Mouse (Mus musculus) limb, embryonic 15.5 days (tissue): ENCODE measurements at regions not wholly inside any gene's neighbourhood (a gene's known extent, or its start where the extent isn't known, plus 50 kb on each side); places are given as distances from the start of the nearest gene placed in this dataset.

ENCODE experiments used
- ATAC-seq: fragments of 200-750 bp; cut with Nextera tagmentation; 2 replicates; pipeline ENCODE4 v1.8.0; 2017; ENCODE audit warnings: low read depth, moderate TSS enrichment; ENCODE audit not compliant: insufficient number of reproducible peaks, low FRiP score, low TSS enrichment
- H3K27ac ChIP-seq: fragments of 300-500 bp; sonication (generic); 2 replicates; pipeline ENCODE4 v1.5.1; 2015; ENCODE audit warnings: moderate library complexity, mild to moderate bottlenecking, inconsistent platforms
- H3K27me3 ChIP-seq: fragments of 300-500 bp; sonication (generic); 2 replicates; pipeline ENCODE4 v1.6.1; 2015; ENCODE audit warnings: inconsistent platforms
- H3K36me3 ChIP-seq: fragments of 300-500 bp; sonication (generic); 2 replicates; pipeline ENCODE4 v1.6.1; 2015; ENCODE audit warnings: inconsistent platforms
- H3K4me1 ChIP-seq: fragments of 300-500 bp; sonication (generic); 2 replicates; pipeline ENCODE4 v1.6.1; 2015; ENCODE audit warnings: inconsistent platforms
- H3K4me2 ChIP-seq: fragments of 300-500 bp; sonication (generic); 2 replicates; pipeline ENCODE4 v1.6.1; 2015; ENCODE audit warnings: mild to moderate bottlenecking, inconsistent platforms
- H3K4me3 ChIP-seq: fragments of 300-500 bp; sonication (generic); 2 replicates; pipeline ENCODE4 v1.5.1; 2015; ENCODE audit warnings: mild to moderate bottlenecking, inconsistent platforms
- H3K9ac ChIP-seq: fragments of 300-500 bp; sonication (generic); 2 replicates; pipeline ENCODE4 v1.6.1; 2015; ENCODE audit warnings: inconsistent platforms
- H3K9me3 ChIP-seq: fragments of 300-500 bp; sonication (generic); 2 replicates; pipeline ENCODE4 v1.6.1; 2016; ENCODE audit warnings: inconsistent platforms
- WGBS: fragments of 180-500 bp; shearing (Covaris S2); methylation state at CpG from one replicate; pipeline ENCODE4 v1.1.7; 2015; 5-methylcytosine and 5-hydroxymethylcytosine counted together

GRCm38 (mm10) chr6:89215021-89215420 lies 147.4 kb downstream of the Plxna1 start:
- Histone ChIP-seq H3K4me3 (no peak overlapping the region), H3K36me3 (no peaks in the 10 kb centered on the region), H3K9ac (no peak overlapping the region), H3K4me1 (no peaks in the 10 kb centered on the region), H3K9me3 (no peaks in the 10 kb centered on the region), H3K4me2 (no peak overlapping the region), H3K27me3 (no peaks in the 10 kb centered on the region), H3K27ac (no peak overlapping the region)
- 66% methylated on average over 3 of the region's 3 CpGs for WGBS
- no peak for ATAC-seq

- Histone ChIP-seq H3K4me3 (peak overlapping the region; percentile 12; the same call in 1 of the 2 replicates), H3K36me3 (no peaks in the 10 kb centered on the region), H3K4me2 (peak overlapping the region; percentile 39), H3K9me3 (no peaks in the 10 kb centered on the region), H3K4me1 (peaks cover 18% of the 10 kb centered on the region), H3K9ac (no peak overlapping the region), H3K27me3 (peaks cover 22% of the 10 kb centered on the region), H3K27ac (no peak overlapping the region)
- 7% methylated on average over 27 of the region's 27 CpGs for WGBS
- ATAC-seq, result no peak
Observed at GRCm38 (mm10) chr6:89235416-89236075, 126.9 kb downstream of the Plxna1 start.

- Histone ChIP-seq H3K4me2 (no peak overlapping the region), H3K9me3 (no peaks in the 10 kb centered on the region), H3K27ac (no peak overlapping the region), H3K4me1 (peaks cover 18% of the 10 kb centered on the region), H3K9ac (no peak overlapping the region), H3K4me3 (no peak overlapping the region), H3K36me3 (no peaks in the 10 kb centered on the region), H3K27me3 (peaks cover 22% of the 10 kb centered on the region)
- WGBS, result 19% methylated on average over 8 of the region's 8 CpGs
- no peak for ATAC-seq
Observed at GRCm38 (mm10) chr6:89236226-89236625, 126.2 kb downstream of the Plxna1 start.

- Histone ChIP-seq H3K9ac (no peak overlapping the region), H3K4me1 (peaks cover 18% of the 10 kb centered on the region), H3K4me3 (no peak overlapping the region), H3K9me3 (no peaks in the 10 kb centered on the region), H3K4me2 (no peak overlapping the region), H3K27me3 (peaks cover 23% of the 10 kb centered on the region), H3K27ac (no peak overlapping the region), H3K36me3 (no peaks in the 10 kb centered on the region)
- 71% methylated on average over 10 of the region's 10 CpGs for WGBS
- no peak for ATAC-seq
Observed at GRCm38 (mm10) chr6:89236892-89237646, 125.4 kb downstream of the Plxna1 start.

GRCm38 (mm10) chr6:89238871-89239270 lies 123.5 kb downstream of the Plxna1 start:
- Histone ChIP-seq H3K27ac (no peak overlapping the region), H3K4me1 (peaks cover 18% of the 10 kb centered on the region), H3K9ac (no peak overlapping the region), H3K4me2 (no peak overlapping the region), H3K27me3 (peaks cover 25% of the 10 kb centered on the region), H3K36me3 (no peaks in the 10 kb centered on the region), H3K4me3 (no peak overlapping the region), H3K9me3 (no peaks in the 10 kb centered on the region)
- ATAC-seq, result no peak
- 36% methylated on average over 14 of the region's 14 CpGs for WGBS

GRCm38 (mm10) chr6:89239511-89239910 lies 122.9 kb downstream of the Plxna1 start:
- Histone ChIP-seq H3K9ac (no peak overlapping the region), H3K36me3 (no peaks in the 10 kb centered on the region), H3K4me3 (no peak overlapping the region), H3K9me3 (no peaks in the 10 kb centered on the region), H3K27me3 (peaks cover 21% of the 10 kb centered on the region), H3K4me1 (peaks cover 18% of the 10 kb centered on the region), H3K4me2 (no peak overlapping the region), H3K27ac (no peak overlapping the region)
- no peak for ATAC-seq
- 31% methylated on average over 8 of the region's 8 CpGs for WGBS

- WGBS, result 23% methylated on average over 4 of the region's 4 CpGs
Observed at GRCm38 (mm10) chr6:89240168-89240705, 122.2 kb downstream of the Plxna1 start.

GRCm38 (mm10) chr6:89242371-89243288 lies 119.8 kb downstream of the Plxna1 start:
- Histone ChIP-seq H3K27me3 (0 out of 2 replicates have a peak, but pooled peaks cover 9% of the 10 kb centered on the region), H3K4me1 (peaks cover 9% of the 10 kb centered on the region), H3K27ac (no peak overlapping the region), H3K4me2 (no peak overlapping the region), H3K4me3 (no peak overlapping the region), H3K9ac (no peak overlapping the region), H3K9me3 (no peaks in the 10 kb centered on the region), H3K36me3 (no peaks in the 10 kb centered on the region)
- ATAC-seq, result no peak
- 19% methylated on average over 18 of the region's 18 CpGs for WGBS

More at GRCm38 (mm10) chr6:89240168-89240705, 122.2 kb downstream of the Plxna1 start:
- H3K4me1 ChIP-seq, result peaks cover 17% of the 10 kb centered on the region
- H3K27ac ChIP-seq, result no peak overlapping the region
- peaks cover 18% of the 10 kb centered on the region for H3K27me3 ChIP-seq
- no peaks in the 10 kb centered on the region for H3K9me3 ChIP-seq
- no peaks in the 10 kb centered on the region for H3K36me3 ChIP-seq
- ATAC-seq, result no peak
- no peak overlapping the region for H3K4me3 ChIP-seq
- no peak overlapping the region for H3K4me2 ChIP-seq
- no peak overlapping the region for H3K9ac ChIP-seq

GRCm38 (mm10) chr6:89245506-89245905 lies 116.9 kb downstream of the Plxna1 start:
- H3K4me2 ChIP-seq, result no peak overlapping the region
- WGBS, result 60% methylated on average over 8 of the region's 8 CpGs
- H3K9ac ChIP-seq, result no peak overlapping the region
- no peaks in the 10 kb centered on the region for H3K4me1 ChIP-seq
- no peak for ATAC-seq
- no peaks in the 10 kb centered on the region for H3K9me3 ChIP-seq
- 0 out of 2 replicates have a peak, but pooled peaks cover 6% of the 10 kb centered on the region for H3K27me3 ChIP-seq
- H3K36me3 ChIP-seq, result no peaks in the 10 kb centered on the region
- no peak overlapping the region for H3K4me3 ChIP-seq
- no peak overlapping the region for H3K27ac ChIP-seq

GRCm38 (mm10) chr6:89246261-89246660 lies 116.2 kb downstream of the Plxna1 start:
- H3K27ac ChIP-seq, result no peak overlapping the region
- no peak for ATAC-seq
- no peak overlapping the region for H3K4me3 ChIP-seq
- H3K27me3 ChIP-seq, result 0 out of 2 replicates have a peak, but pooled peaks cover 6% of the 10 kb centered on the region
- H3K9ac ChIP-seq, result no peak overlapping the region
- H3K4me2 ChIP-seq, result no peak overlapping the region
- no peaks in the 10 kb centered on the region for H3K36me3 ChIP-seq
- no peaks in the 10 kb centered on the region for H3K9me3 ChIP-seq
- H3K4me1 ChIP-seq, result no peaks in the 10 kb centered on the region
- WGBS, result 89% methylated on average over 5 of the region's 5 CpGs

GRCm38 (mm10) chr6:89248574-89248973 lies 113.8 kb downstream of the Plxna1 start:
- Histone ChIP-seq H3K4me2 (no peak overlapping the region), H3K36me3 (no peaks in the 10 kb centered on the region), H3K4me1 (no peaks in the 10 kb centered on the region), H3K9ac (no peak overlapping the region), H3K27ac (no peak overlapping the region), H3K9me3 (no peaks in the 10 kb centered on the region), H3K27me3 (0 out of 2 replicates have a peak, but pooled peaks cover 3% of the 10 kb centered on the region), H3K4me3 (no peak overlapping the region)
- ATAC-seq, result no peak
- 64% methylated on average over 9 of the region's 9 CpGs for WGBS
